Mouse (Mus musculus): ENCODE data around the gene Ambra1.

- no peak for TF ChIP-seq ZNF384 (IDR thresholded peaks at IDR 0.05; ENCODE audit: low read depth, low read length)
- TF ChIP-seq ZC3H11A (IDR thresholded peaks at IDR 0.05; ENCODE audit: borderline replicate concordance, low read depth, low read length), result no peak
- TF ChIP-seq HCFC1 (IDR thresholded peaks at IDR 0.05; ENCODE audit: borderline replicate concordance, insufficient read depth, low read length), result no peak
- no peak for TF ChIP-seq MAFK (IDR thresholded peaks at IDR 0.05; ENCODE audit: insufficient read depth, low read depth, low read length)
These were observed 43.4 kb downstream of the Ambra1 start for GRCm38 (mm10) chr2:91773309-91773708.

All from ES-E14 (cell line).